Mouse (Mus musculus): ENCODE results near the gene Nudt9.

Gene Nudt9

DNA sequence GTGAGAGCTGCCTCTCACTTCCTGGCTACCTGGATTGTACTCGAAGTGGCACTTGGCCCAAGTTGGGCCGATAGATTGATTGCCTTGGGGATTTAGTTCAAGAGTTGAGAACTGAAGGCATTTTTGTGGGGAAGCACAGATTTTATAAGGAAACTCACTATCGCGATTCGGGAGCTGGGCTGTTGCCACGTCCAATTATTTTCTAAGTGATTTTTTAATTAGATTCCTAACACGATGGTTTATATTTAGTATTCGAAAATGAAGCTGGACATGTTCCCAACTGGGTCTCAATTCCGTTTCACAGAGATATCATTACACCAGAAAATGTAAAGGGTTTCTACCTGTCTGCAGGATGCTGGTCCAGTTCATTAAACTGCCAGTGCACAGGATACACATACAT lies 39.3 kb downstream of the Nudt9 start:
- DNase-seq: no peak

DNA sequence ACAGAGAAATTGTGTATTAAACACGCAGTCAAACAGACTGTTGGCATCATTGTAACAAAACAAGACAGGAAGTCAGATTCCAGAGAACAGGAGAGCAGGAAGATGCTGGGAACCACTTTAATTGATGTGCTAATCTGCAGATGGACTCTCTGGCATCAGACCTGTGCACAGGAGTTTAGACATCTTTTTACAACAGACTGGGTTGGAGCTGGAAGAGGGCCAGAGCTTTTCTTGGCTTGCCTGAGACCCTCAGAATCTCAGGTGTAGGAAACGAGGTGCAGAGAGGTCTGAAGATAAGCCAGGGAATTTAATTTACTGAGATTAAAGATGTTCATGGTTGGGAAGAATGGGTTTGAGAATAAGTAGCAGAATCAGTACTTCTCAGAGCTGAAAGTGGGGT lies 43.6 kb downstream of the Nudt9 start:
- no peak for DNase-seq

GRCm38 (mm10) chr5:104095416-104096077 lies 49.4 kb downstream of the Nudt9 start:
- DNase-seq: no peak

- DNase-seq: no peak
These were observed 50.2 kb downstream of the Nudt9 start for GRCm38 (mm10) chr5:104096078-104096938.

- no peak for DNase-seq
These were observed 55.8 kb downstream of the Nudt9 start for GRCm38 (mm10) chr5:104101678-104102531.

DNA sequence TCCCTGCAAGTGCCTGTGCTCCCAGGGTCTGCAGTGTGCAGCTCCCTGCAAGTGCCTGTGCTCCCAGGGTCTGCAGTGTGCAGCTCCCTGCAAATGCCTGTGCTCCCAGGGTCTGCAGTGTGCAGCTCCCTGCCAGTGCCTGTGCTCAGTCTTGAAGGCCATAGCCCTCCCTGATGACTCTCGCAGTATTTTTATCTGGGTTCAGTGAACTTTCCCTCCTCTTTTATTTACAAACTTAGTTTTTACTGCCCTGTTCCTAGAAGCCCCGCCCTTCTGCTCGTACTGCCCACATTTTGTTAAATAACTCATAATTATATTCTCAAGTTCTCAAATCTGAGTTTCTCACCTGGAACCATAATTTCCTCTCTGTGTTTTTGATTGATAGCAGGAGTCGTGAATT lies 57.1 kb downstream of the Nudt9 start:
- DNase-seq: no peak

DNA sequence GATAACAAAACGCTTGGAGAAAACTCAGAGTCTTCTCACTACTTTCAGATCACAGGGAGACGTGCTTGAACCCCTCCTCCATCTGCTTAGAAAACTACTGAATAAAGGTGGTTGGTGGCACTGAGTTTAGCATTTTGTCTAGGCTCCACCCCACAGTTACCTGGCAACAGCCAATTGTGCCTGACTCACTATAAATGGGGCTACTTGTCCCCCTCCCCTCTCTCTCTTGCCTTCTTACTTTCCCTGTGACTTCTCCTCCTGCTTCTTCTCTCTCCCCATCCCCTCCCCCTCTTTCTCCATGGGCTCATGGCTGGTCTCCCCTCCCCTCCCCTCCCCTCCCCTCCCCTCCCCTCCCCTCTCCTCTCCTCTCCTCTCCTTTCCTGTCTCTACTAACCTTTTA lies 58.0 kb downstream of the Nudt9 start:
- no peak for DNase-seq

GRCm38 (mm10) chr5:104108127-104108875 lies 62.2 kb downstream of the Nudt9 start:
- DNase-seq: no peak

DNA sequence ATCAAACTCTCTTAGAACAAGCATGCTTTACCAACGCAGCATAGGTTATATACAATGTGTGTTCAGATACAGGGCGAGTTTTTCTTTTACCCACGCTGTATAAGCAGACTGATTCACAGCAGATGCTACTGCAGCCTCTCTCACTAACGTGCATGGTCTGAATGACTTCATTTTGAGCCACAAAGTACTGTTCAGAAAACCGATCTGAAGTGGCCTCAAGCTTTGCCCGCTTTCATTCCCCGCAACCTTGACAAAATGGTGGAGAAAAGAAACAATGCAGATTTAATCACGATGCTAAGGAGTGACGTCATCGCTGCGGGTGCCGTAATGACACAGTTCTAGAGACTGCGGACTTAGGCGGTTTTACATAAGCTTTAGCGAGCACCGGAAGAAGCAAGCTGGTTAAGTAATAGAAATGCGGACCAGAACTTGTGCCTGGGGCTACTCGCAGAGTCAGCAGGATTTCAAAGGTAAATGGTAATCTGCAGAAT lies 62.8 kb downstream of the Nudt9 start:
- no peak for DNase-seq

GRCm38 (mm10) chr5:104109516-104109915 lies 63.4 kb downstream of the Nudt9 start:
- DNase-seq: no peak

GRCm38 (mm10) chr5:104110171-104110920 lies 64.2 kb downstream of the Nudt9 start:
- no peak for DNase-seq

- DNase-seq: no peak
These were observed 65.9 kb downstream of the Nudt9 start for GRCm38 (mm10) chr5:104112016-104112415.

DNA sequence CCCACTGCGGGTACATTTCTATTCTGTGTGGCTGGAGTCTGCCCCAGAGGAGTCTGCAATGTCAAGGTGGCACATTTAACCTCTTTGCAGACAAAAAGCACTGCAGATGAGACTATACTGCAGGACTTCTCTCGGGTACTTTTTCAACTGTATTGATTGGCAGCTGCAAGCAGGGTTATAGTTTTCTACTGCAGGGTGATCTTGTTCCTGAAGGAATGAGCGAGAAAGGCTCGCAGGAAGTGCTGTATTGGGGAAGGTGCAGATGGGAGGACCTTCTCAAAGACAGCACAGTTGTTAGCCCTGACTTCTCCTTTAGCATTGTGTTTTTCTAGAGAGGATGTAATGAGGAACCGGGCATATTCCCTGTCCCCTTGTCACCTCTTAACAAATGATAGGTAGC lies 66.4 kb downstream of the Nudt9 start:
- no peak for DNase-seq

DNA sequence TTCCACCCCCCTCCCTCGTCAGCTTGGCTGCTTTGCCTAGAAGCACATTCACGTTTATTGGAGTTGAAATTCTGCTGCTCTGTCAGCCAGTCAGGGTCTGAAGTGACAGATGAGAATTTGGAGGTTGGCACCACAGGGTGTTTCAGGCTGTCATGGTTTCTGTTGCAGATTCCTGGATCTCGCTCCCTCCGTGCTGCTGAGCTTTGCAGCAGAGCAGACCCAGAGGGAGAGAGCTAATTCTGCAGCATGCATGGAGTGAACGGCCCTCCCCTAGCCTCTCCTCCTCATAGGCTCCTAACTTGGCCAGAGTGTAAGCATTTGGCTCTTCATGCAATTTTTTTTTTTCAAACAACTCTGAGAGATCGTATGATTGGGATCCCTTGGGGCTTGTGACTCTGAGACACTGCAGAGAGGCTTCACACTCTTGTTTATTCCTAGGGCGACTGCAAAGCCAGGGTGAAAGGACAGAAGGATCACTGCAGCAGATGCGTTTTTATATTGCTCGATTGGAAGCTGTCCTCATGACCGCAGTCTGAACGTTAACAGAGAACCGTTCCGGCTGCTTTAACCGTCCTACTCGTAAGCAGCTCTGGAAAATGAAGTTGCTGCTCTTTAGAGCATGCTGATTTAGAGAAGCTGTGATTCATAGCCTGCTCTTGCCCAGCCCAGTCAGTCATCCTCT lies 67.5 kb downstream of the Nudt9 start, which contains the start of gene Sparcl1:
Sparcl1 (minus strand) TSS at position 243 of the 682 bp plus-strand sequence.
- DNase-seq: no peak

Measured in thymus, postnatal 36 days (tissue).